Mouse (Mus musculus) neutrophil, adult 5-6 weeks (primary cell): Measurements from ENCODE around the gene Parm1. TPM values are rescaled to one million over a fixed set of nuclear protein-coding genes. Genes with fewer than 3 reads are reported as not detected.

Source experiments
- ATAC-seq: fragments of 151-379, 151-347 bp; 2 replicates; pipeline ENCODE4 v1.8.0; 2017; ENCODE audit warnings: mild to moderate bottlenecking, moderate TSS enrichment; ENCODE audit not compliant: insufficient number of reproducible peaks, poor library complexity, low FRiP score, severe bottlenecking; ENCODE audit errors: extremely low read depth
- total RNA-seq: library from RNA; stranded (forward); fragments of 200-1000 nt; gene quantifications from 2 replicates; pipeline ENCODE4 v1.2.3, GENCODE M21; 2017

Parm1 gene
- total RNA-seq, 1 experiment from 2014 or later: not detected

- no peak for ATAC-seq
Observed at GRCm38 (mm10) chr5:91564054-91564453, 46.6 kb downstream of the Parm1 start.

GRCm38 (mm10) chr5:91565458-91565857 lies 48.0 kb downstream of the Parm1 start:
- ATAC-seq: no peak

- ATAC-seq: no peak
Observed at GRCm38 (mm10) chr5:91566591-91566990, 49.2 kb downstream of the Parm1 start.

GRCm38 (mm10) chr5:91574211-91574610 lies 56.8 kb downstream of the Parm1 start:
- ATAC-seq: no peak

GRCm38 (mm10) chr5:91578924-91579323 lies 61.5 kb downstream of the Parm1 start:
- ATAC-seq: no peak

DNA sequence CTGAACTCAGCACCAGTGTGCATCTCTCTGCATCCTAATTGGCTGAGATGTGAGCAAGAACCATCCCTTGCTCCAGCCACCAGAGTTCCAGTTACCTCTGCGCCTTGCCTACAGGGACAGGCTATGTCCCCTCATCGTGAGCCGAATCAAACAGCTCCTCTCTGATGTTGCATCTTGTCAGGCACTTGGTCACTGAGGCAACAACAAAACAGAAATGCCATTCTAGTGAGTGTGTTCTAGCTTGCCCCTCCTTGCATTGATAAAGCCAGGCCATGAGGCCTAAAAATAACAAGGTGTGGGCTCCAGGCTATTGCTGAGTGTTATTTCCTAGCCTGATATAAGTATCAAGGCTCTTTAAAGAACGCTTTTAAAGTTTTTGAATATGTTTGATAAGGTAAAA lies 64.4 kb downstream of the Parm1 start:
- ATAC-seq: no peak

DNA sequence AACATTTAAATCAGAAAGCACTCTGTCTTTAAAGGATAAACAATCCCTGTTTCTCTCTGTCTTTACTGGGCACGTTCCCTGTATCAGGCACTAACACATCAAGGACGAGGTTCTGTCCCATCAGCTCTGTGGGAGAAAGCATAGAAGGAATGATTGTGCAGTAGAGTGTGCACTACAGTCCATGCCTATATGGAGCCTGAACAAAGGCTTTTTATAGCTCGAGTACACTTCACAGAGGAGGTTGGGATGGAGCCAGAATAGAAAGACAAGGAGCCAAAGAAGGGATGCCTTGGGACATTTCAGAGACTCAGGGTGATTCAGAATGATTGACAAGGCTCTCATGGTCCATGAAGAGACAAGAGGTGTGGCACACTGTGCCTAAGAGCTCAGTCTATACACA lies 68.8 kb downstream of the Parm1 start:
- no peak for ATAC-seq

DNA sequence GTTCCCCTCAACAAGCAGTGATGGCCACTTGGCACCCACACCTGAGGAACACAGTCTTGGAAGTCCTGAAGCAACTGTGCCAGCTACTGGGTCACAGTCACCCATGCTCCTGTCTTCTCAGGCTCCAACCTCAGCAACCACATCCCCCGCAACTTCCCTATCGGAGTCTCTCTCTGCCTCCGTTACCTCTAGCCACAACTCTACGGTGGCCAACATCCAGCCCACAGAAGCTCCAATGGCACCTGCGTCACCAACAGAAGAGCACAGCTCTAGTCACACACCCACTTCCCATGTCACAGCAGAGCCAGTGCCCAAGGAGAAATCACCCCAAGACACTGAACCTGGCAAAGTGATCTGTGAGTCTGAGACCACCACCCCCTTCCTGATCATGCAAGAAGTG lies 76.7 kb downstream of the Parm1 start:
- no peak for ATAC-seq

- ATAC-seq: no peak
Observed at GRCm38 (mm10) chr5:91597216-91597615, 79.8 kb downstream of the Parm1 start.

DNA sequence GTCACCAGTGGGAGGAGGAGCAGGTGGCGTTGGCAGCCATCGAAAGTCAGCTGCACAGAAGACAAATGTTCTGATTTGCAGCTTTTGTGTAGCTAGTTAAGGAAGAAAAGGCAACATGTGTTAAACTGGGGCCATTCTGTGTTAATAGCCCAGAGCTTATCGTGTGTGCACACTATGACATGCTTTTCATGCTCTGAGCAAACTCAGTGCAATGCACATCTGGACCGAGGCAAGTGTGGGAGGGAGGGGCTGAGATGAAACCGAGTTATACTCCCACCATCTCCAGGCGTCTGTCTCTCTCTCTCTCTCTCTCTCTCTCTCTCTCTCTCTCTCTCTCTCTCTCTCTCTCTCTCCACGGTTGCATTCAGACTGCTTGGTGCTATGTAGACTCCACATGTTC lies 82.4 kb downstream of the Parm1 start:
- ATAC-seq: no peak

GRCm38 (mm10) chr5:91603347-91603746 lies 85.9 kb downstream of the Parm1 start:
- no peak for ATAC-seq

DNA sequence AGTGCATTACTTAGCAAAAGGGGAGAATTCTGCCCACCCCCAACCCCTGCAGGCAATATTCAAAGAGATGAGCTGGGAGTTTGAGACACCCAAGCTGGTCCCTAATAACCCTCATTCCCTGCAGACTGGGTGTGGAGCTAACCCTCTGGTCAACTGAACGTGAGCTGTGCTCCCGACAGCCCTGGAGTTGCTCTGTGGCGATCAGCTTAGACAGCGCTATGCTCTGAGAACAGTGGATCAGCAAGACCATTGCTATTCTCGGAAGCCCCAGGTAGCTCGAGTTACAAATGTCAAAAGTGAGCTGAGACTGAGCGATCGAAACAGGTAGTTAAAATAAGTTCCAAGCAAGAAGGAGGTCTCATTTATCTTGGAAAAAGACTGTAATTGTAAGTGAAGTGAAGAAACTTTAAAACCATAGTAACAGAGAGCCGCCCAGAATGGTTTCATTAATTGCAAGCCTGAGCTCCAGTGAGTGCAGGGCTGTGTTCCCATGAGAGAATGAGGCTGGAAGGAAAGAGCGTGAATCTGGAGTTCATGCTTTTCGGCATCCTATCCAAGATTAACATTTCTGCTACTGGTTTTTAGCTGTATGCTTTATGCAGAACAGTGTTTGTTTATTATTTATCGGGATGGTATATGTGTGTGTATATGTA lies 86.5 kb downstream of the Parm1 start:
- no peak for ATAC-seq

DNA sequence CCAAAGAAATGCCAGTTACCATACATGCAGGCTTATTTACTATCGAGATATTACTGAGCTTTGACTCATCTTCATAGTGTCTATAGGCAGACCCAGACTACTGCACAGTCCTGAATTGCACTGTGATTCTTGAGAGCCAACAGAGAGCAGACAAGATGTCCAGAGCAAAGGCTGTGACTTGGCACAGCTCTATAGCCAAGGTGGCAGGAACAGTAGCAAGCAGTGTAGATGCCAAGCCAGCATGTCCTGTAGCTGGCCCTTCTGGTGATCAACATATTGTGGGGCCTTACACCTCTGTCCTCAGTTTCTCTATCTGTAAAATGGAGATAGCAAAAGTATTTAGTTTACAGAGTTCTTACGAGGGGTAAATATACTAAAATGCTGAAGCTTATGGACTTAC lies 89.8 kb downstream of the Parm1 start:
- ATAC-seq: no peak

DNA sequence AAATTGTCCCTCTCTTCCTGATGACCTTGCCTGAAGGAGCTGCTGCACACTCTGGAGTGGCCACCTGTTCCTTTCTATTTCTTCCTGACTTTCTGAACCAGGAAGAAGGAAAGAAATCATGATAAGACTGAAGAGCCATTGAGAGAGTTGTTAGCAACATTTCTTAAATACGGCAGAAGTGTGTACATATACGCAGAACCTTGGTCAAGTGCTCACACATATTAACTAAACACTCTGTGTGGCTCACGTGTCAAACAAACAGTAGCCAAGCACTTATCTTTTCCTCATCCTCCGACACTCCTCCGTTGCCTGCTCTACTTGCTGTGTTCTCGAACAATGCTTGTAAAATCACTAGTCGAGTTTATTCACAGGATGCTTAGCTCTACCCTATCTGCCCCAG lies 90.4 kb downstream of the Parm1 start:
- no peak for ATAC-seq

DNA sequence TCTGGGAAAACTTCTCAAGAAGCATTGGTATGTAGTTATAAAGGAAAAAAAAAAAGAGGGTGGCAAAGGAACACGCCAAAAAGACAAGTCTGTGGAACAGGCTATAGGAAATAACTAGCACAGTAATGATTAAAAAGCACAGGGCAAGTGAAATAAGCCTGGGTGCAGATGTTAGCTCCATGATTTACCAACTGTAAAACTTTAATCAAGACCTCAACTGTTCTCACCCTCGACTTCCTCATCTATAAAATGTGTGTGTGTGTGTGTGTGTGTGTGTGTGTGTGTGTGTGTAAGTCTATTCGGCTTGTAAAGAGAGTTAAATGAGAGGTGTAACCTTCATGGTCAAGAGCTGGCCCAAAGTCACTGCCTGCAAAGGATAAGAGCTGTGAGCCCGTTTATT lies 91.6 kb downstream of the Parm1 start:
- no peak for ATAC-seq

DNA sequence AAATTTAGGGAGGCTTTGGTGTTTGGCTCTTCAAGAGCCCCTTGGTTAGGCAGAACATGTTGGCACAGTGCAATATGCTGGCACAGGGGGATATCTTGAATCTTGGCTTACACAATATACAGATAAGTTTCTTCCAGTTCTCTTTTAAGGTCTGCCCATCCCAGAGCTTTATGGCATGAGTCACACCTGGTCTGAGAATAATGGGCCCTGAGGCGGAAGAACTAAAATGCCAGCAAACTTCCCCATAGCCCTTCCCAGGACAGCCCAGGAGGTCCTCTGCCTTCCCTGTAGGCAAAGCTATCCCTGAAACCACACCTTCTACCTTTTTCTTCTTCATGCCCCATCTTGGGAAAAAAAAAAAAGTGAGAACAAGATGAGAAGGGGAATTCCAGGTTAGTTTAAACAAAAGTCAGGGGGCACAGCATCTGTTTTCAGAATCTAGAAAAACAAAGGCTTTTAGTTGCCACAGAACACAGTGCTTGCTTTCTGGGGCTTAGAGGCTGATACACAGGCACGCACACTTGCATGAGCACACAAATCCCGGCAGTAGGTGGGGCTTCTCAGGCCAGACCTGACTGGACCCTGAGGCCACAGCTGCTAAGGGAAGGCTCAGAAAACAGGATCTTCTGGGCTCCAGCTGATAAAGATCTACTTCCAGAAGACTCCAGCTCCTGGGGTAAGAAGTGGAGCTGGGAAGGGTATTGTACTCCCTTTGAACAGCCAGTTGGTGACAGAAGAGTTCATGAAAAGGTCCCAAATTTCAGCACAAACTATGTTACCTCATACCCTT lies 92.3 kb downstream of the Parm1 start:
- ATAC-seq: no peak

DNA sequence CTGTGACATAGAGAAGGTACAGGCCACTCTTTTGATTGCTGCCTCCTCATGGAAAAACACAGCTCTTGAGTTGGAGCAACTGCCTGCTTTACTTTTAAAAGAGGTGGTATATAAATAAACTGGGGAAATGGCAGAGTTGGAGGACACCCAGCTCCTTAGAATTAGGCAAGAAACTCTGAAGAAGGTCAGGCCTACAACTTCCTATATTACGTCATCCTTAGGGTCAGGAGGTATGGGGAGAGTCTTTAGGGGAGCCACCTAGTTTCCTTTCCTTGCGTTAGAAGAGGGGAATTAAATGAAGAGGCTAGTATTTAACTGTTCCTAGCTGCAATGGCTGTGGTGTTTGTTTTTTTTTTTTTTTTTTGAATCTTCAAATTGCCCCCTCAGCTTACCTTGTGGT lies 93.1 kb downstream of the Parm1 start:
- no peak for ATAC-seq

- no peak for ATAC-seq
Observed at GRCm38 (mm10) chr5:91611589-91611988, 94.2 kb downstream of the Parm1 start.

- no peak for ATAC-seq
Observed at GRCm38 (mm10) chr5:91617331-91618233, 100.2 kb downstream of the Parm1 start.
